Mouse (Mus musculus): ENCODE measurements at regions not wholly inside any gene's neighbourhood (a gene's known extent, or its start where the extent isn't known, plus 50 kb on each side); places are given as distances from the start of the nearest gene placed in this dataset.
A peak's percentile ranks its signal among the peaks of the same experiment; 100 is the strongest.

DNA sequence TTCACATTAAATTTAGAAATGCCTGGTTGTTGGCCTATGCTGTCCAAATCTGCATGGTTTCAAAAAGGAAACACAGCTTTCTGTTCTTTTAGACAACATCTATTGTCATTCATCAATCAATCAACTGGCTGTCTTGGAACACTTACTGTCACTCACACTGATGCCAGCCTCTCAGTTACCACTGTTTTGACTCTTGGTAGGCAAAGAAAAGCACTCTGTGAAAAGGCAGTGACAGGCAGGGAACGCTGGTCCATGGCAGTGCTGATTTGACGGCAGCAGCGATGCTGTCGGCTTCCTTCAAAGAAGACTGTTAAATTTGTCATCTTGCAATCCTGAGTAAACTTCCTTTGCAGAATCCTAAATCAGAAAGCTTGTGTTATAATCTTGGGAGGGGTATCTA, 68.3 kb upstream of the Trp63 start:
- 66% methylated on average over 4 of the region's 4 CpGs for WGBS
- H3K36me3 ChIP-seq (ENCODE audit: control insufficient read depth, insufficient read depth, low read length): no peaks in the 10 kb centered on the region
- no peaks in the 10 kb centered on the region for H3K9me3 ChIP-seq (replicated peaks; ENCODE audit: control insufficient read depth, low read length)
- no peak overlapping the region for H3K4me2 ChIP-seq (ENCODE audit: low read depth, low read length)
- H3K27ac ChIP-seq (ENCODE audit: low read length): no peak overlapping the region
- H3K4me1 ChIP-seq (ENCODE audit: control insufficient read depth, insufficient read depth, low read length): no peaks in the 10 kb centered on the region
- no peak for ATAC-seq (ENCODE audit: insufficient read depth, low FRiP score)
- no peak overlapping the region for H3K9ac ChIP-seq (ENCODE audit: low read length)
- H3K27me3 ChIP-seq (ENCODE audit: control insufficient read depth, insufficient read depth, low read length): no peaks in the 10 kb centered on the region
- no peak overlapping the region for H3K4me3 ChIP-seq (replicated peaks; ENCODE audit: low read length)

DNA sequence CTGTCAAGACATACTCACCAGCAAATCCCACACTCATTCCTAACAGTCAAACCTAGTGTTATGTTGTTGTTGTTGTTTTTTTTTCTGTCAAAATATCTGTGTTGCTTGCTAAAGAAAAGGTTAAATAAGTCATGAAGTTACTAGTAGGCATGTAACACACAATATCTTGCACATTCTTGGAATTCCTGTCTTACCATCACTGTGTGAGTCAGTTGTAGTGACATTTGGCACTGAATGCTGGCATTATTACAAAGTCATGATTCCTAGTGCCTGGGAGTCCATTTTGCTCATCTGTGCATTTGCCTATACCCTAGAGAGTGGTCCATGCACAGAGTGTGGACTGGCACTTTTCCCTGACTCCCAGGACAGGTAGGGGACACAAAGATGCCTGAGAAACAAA, 67.9 kb upstream of the Trp63 start:
- Histone ChIP-seq H3K9me3 (replicated peaks; ENCODE audit: control insufficient read depth, low read length) (no peaks in the 10 kb centered on the region), H3K27ac (ENCODE audit: low read length) (no peak overlapping the region), H3K4me2 (ENCODE audit: low read depth, low read length) (no peak overlapping the region), H3K9ac (ENCODE audit: low read length) (no peak overlapping the region), H3K4me3 (replicated peaks; ENCODE audit: low read length) (no peak overlapping the region), H3K27me3 (ENCODE audit: control insufficient read depth, insufficient read depth, low read length) (no peaks in the 10 kb centered on the region), H3K36me3 (ENCODE audit: control insufficient read depth, insufficient read depth, low read length) (no peaks in the 10 kb centered on the region), H3K4me1 (ENCODE audit: control insufficient read depth, insufficient read depth, low read length) (no peaks in the 10 kb centered on the region)
- ATAC-seq (ENCODE audit: insufficient read depth, low FRiP score): no peak

DNA sequence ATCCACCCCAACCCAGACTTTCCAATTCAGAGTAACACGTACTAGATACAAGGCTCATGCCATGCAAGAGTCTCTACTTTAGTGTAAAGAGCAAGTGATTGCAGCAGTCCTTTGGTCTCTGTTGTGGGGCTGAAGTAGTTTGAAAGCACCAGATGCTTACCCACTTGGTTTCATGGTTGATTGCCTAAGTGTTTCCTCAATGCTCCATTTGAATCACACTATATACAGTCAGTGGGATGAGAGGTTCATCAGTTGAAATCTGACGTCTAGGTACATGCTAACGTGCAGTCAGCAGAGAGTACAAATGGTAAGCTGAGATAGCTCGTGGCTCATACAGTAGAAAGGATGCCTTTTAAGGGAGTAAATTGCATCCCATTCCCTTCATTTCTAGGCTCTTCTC, 64.7 kb upstream of the Trp63 start:
- Histone ChIP-seq H3K36me3 (ENCODE audit: control insufficient read depth, insufficient read depth, low read length) (no peaks in the 10 kb centered on the region), H3K9me3 (replicated peaks; ENCODE audit: control insufficient read depth, low read length) (no peaks in the 10 kb centered on the region), H3K9ac (ENCODE audit: low read length) (no peak overlapping the region), H3K4me1 (ENCODE audit: control insufficient read depth, insufficient read depth, low read length) (no peaks in the 10 kb centered on the region), H3K27me3 (ENCODE audit: control insufficient read depth, insufficient read depth, low read length) (no peaks in the 10 kb centered on the region), H3K4me3 (replicated peaks; ENCODE audit: low read length) (no peak overlapping the region), H3K4me2 (ENCODE audit: low read depth, low read length) (no peak overlapping the region), H3K27ac (ENCODE audit: low read length) (no peak overlapping the region)
- WGBS: 86% methylated on average over 4 of the region's 4 CpGs
- no peak for ATAC-seq (ENCODE audit: insufficient read depth, low FRiP score)

DNA sequence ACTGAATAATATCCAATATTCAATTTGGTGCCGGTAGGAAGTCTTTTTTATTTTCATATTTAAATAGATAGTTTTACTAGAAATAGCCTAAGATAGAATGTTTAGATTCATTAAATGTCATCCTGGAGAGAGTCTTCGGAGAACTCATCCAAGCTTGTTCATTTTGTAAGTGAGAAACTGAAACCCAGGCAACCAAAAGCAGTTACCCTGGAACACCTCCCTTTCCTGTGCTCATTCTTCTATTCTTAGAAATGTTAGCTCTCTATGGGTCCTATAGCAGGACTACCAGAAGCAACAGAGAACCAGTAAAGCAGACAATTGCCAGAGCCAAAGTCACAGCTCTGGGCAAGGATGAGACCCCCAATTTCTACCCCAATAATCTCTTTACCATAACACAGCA, 60.9 kb upstream of the Trp63 start:
- ATAC-seq (ENCODE audit: insufficient read depth, low FRiP score): no peak
- Histone ChIP-seq H3K4me1 (ENCODE audit: control insufficient read depth, insufficient read depth, low read length) (no peaks in the 10 kb centered on the region), H3K27me3 (ENCODE audit: control insufficient read depth, insufficient read depth, low read length) (no peaks in the 10 kb centered on the region), H3K4me3 (replicated peaks; ENCODE audit: low read length) (no peak overlapping the region), H3K36me3 (ENCODE audit: control insufficient read depth, insufficient read depth, low read length) (no peaks in the 10 kb centered on the region), H3K9me3 (replicated peaks; ENCODE audit: control insufficient read depth, low read length) (no peaks in the 10 kb centered on the region), H3K27ac (ENCODE audit: low read length) (no peak overlapping the region), H3K4me2 (ENCODE audit: low read depth, low read length) (no peak overlapping the region), H3K9ac (ENCODE audit: low read length) (no peak overlapping the region)
- 86% methylated on average over 2 of the region's 2 CpGs for WGBS

DNA sequence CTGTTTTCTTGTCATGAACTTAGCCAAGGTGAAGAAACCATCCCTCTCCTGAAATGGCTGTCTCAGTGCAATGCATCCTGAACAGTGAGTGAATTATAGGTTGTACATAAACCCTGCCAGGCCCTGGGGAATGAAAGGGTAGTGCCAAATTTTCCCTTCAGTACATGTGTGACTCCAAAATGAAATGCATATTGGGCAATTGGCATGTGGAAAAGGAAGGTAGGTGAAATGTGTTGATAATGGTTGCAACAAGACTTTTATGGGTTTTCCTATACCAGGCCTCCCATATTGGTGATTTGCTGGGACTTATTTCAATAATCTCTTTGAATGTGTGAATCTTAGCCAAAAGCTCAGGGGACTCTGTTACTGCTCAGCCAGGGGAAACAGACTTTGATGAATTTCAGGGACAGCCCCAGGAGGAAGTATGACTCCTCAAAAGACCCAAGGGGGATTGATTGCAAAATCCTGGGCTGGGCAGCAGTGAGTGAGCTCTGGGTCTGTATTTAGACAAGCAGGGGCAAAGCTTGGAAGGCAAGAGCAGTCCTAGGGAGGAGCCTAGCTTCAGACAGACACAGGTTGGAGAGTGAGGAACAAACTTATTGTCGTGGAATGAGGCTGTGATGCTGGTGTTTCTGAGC, 59.5 kb upstream of the Trp63 start:
- H3K4me2 ChIP-seq (ENCODE audit: low read depth, low read length): no peak overlapping the region
- no peak overlapping the region for H3K4me3 ChIP-seq (replicated peaks; ENCODE audit: low read length)
- no peak overlapping the region for H3K9ac ChIP-seq (ENCODE audit: low read length)
- H3K4me1 ChIP-seq (ENCODE audit: control insufficient read depth, insufficient read depth, low read length): no peaks in the 10 kb centered on the region
- H3K9me3 ChIP-seq (replicated peaks; ENCODE audit: control insufficient read depth, low read length): no peaks in the 10 kb centered on the region
- no peaks in the 10 kb centered on the region for H3K27me3 ChIP-seq (ENCODE audit: control insufficient read depth, insufficient read depth, low read length)
- no peak overlapping the region for H3K27ac ChIP-seq (ENCODE audit: low read length)
- H3K36me3 ChIP-seq (ENCODE audit: control insufficient read depth, insufficient read depth, low read length): no peaks in the 10 kb centered on the region
- ATAC-seq (ENCODE audit: insufficient read depth, low FRiP score): 0 out of 2 replicates have a peak, but pooled peaks have one; percentile 50
- 70% methylated on average over 1 of the region's 1 CpGs for WGBS

DNA sequence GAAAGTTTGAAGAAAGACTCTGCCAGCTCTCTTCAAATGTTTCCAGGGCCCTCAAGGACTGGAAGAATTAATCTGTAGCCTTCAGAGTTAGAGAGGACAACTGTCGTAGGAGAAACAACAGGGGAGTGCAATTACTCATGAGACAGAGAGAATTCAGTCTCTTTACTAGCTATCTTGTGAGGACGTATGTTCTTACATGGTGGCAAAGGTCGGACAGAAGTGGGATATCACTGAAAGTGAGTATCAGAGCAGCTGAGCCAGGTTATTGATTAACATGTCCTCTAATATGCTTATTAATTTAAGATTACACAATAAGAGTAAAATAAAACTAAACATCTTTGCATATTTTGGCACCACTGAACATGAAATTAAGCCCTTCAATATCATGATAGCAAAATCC, 53.8 kb upstream of the Trp63 start:
- H3K4me3 ChIP-seq (replicated peaks; ENCODE audit: low read length): no peak overlapping the region
- no peaks in the 10 kb centered on the region for H3K36me3 ChIP-seq (ENCODE audit: control insufficient read depth, insufficient read depth, low read length)
- H3K27me3 ChIP-seq (ENCODE audit: control insufficient read depth, insufficient read depth, low read length): no peaks in the 10 kb centered on the region
- H3K4me1 ChIP-seq (ENCODE audit: control insufficient read depth, insufficient read depth, low read length): no peaks in the 10 kb centered on the region
- H3K4me2 ChIP-seq (ENCODE audit: low read depth, low read length): no peak overlapping the region
- ATAC-seq (ENCODE audit: insufficient read depth, low FRiP score): no peak
- 55% methylated on average over 3 of the region's 3 CpGs for WGBS
- no peak overlapping the region for H3K27ac ChIP-seq (ENCODE audit: low read length)
- H3K9me3 ChIP-seq (replicated peaks; ENCODE audit: control insufficient read depth, low read length): no peaks in the 10 kb centered on the region
- H3K9ac ChIP-seq (ENCODE audit: low read length): no peak overlapping the region

DNA sequence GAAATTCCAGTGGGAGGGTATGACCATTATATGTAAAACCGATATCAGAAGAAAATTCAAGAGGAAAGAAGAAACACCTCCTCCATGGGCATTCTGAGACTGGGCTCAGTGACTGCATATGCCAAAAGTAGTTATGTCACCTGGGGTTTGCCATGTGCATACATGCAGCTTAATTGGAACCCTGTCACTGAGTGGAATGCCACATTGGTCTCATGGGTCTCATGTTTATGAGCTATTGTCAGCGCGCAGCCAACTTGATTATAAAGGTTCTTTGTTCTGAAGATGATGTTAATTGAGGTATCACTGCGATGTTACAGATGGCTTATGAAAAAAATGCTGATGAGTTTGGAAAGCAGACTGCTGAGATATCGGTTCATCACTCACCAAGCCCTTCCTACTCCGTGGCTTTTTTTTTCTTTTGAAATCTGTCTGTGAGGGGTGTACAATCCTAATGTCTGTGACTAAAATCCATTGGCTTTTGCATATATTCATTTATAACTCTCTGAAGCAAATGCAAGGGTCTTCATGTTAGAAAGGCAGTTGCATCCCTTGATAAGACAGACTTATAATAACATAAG, 52.3 kb upstream of the Trp63 start:
- H3K27me3 ChIP-seq (ENCODE audit: control insufficient read depth, insufficient read depth, low read length): no peaks in the 10 kb centered on the region
- no peak overlapping the region for H3K27ac ChIP-seq (ENCODE audit: low read length)
- no peaks in the 10 kb centered on the region for H3K4me1 ChIP-seq (ENCODE audit: control insufficient read depth, insufficient read depth, low read length)
- H3K36me3 ChIP-seq (ENCODE audit: control insufficient read depth, insufficient read depth, low read length): no peaks in the 10 kb centered on the region
- no peaks in the 10 kb centered on the region for H3K9me3 ChIP-seq (replicated peaks; ENCODE audit: control insufficient read depth, low read length)
- ATAC-seq (ENCODE audit: insufficient read depth, low FRiP score): no peak
- no peak overlapping the region for H3K9ac ChIP-seq (ENCODE audit: low read length)
- WGBS: 86% methylated on average over 6 of the region's 6 CpGs
- H3K4me3 ChIP-seq (replicated peaks; ENCODE audit: low read length): no peak overlapping the region
- no peak overlapping the region for H3K4me2 ChIP-seq (ENCODE audit: low read depth, low read length)
